Mouse (Mus musculus) heart, postnatal 0 days (tissue): ENCODE data around the gene Gimap7. TPM values are rescaled to one million over a fixed set of nuclear protein-coding genes. Genes with fewer than 3 reads are reported as not detected.

Source experiments
- ATAC-seq: fragments of 200-750 bp; cut with Nextera tagmentation; 2 replicates; pipeline ENCODE4 v1.8.0; 2017; ENCODE audit warnings: low read depth, moderate number of reproducible peaks, moderate library complexity; ENCODE audit not compliant: insufficient read depth
- DNase-seq: peaks from one replicate; pipeline ENCODE4 v3.0.0-alpha.2; 2016; ENCODE audit warnings: low spot score
- H3K27ac ChIP-seq: fragments of 300-500 bp; sonication (generic); 2 replicates; pipeline ENCODE4 v1.5.1; 2014; ENCODE audit warnings: low read depth, mild to moderate bottlenecking
- H3K27me3 ChIP-seq: fragments of 300-500 bp; sonication (generic); 2 replicates; pipeline ENCODE4 v1.6.1; 2014; ENCODE audit warnings: low read length, mixed read lengths; ENCODE audit not compliant: control insufficient read depth, insufficient read depth
- H3K36me3 ChIP-seq: fragments of 300-500 bp; sonication (generic); replicated peaks from 2 replicates; pipeline ENCODE4 v1.6.1; 2014; ENCODE audit warnings: low read length, mixed read lengths; ENCODE audit not compliant: control insufficient read depth, insufficient read depth
- H3K4me1 ChIP-seq: fragments of 300-500 bp; sonication (generic); 2 replicates; pipeline ENCODE4 v1.6.1; 2014; ENCODE audit warnings: antibody characterized with exemption; ENCODE audit not compliant: control insufficient read depth, insufficient read depth
- H3K4me2 ChIP-seq: fragments of 300-500 bp; sonication (generic); 2 replicates; pipeline ENCODE4 v1.6.1; 2014; ENCODE audit warnings: low read depth, mild to moderate bottlenecking, low read length, moderate library complexity
- H3K4me3 ChIP-seq: fragments of 300-500 bp; sonication (generic); 2 replicates; pipeline ENCODE4 v1.5.1; 2014; ENCODE audit warnings: low read depth, low read length
- H3K9ac ChIP-seq: fragments of 300-500 bp; sonication (generic); replicated peaks from 2 replicates; pipeline ENCODE4 v1.6.1; 2014; ENCODE audit warnings: low read depth, low read length, mixed read lengths
- H3K9me3 ChIP-seq: fragments of 300-500 bp; sonication (generic); replicated peaks from 2 replicates; pipeline ENCODE4 v1.6.1; 2016; ENCODE audit warnings: low read length; ENCODE audit not compliant: control insufficient read depth
- CTCF ChIP-seq: IDR thresholded peaks from 2 replicates; pipeline ENCODE4 v1.5.1; 2016; ENCODE audit warnings: antibody characterized with exemption, control low read depth, low read depth
- EP300 ChIP-seq: IDR thresholded peaks from 2 replicates; pipeline ENCODE4 v1.6.1; 2016; ENCODE audit warnings: antibody characterized with exemption, low read depth
- WGBS: fragments of 180-500 bp; shearing (Covaris S2); extraction: QIAGEN DNeasy Blood & Tissue Kit; methylation state at CpG from one replicate; pipeline ENCODE4 v1.1.7; 2014; 5-methylcytosine and 5-hydroxymethylcytosine counted together
- polyA plus RNA-seq: library from polyadenylated mRNA; unstranded; fragments of >200 nt; fragmentation: Nextera tagmentation; extraction: Ambion mirVana; gene quantifications from 2 replicates; pipeline ENCODE4 v1.2.1, GENCODE M21; 2015
- total RNA-seq: library from RNA; depleted of rRNA; stranded (reverse); fragments of >200 nt; gene quantifications from 2 replicates; pipeline ENCODE4 v1.2.3, GENCODE M21; 2014; ENCODE audit warnings: low replicate concordance

Gene Gimap7
- total and polyA plus RNA-seq, 2 experiments from 2014 or later: not detected

DNA sequence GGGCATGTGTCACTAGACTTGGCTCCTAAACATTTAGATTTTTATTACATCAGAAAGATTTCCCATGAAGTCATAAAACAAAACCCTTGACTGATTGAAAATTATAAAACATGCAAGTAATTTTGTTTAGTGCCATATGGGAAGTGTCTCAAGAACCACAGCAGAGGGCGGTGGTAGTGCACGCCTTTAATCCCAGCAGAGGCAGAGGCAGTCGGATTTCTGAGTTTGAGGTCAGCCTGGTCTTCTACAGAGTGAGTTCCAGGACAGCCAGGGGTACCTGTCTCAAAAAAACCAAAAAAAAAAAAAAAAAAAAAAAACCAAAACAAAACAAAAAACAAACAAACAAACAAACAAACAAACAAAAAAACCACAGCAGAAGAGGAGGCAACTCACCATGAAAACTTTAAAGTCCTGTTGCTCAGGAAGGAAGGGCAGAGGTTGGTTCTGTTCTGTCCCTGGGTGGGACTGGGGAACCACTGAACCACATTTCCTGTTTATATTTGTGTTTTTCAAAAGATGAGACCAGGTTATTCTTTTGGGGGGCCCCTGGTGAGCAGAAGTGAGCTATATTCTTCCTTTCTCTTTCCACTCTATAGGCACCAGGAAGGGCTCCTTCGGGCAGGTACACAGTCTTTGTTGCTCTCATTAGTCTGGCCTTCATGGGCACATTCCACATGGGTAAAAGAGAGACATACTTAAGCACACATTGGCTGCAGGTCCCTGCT, 21.4 kb upstream of the Gimap7 start:
- H3K27me3 ChIP-seq: no peaks in the 10 kb centered on the region
- no peak for DNase-seq
- H3K36me3 ChIP-seq: no peaks in the 10 kb centered on the region
- no peak overlapping the region for H3K4me3 ChIP-seq
- H3K4me1 ChIP-seq: 0 out of 2 replicates have a peak, but pooled peaks cover 10% of the 10 kb centered on the region
- H3K4me2 ChIP-seq: no peak overlapping the region
- WGBS: 77% methylated on average over 4 of the region's 4 CpGs
- no peak overlapping the region for H3K9ac ChIP-seq
- peak overlapping the region; percentile 74 for H3K27ac ChIP-seq
- no peaks in the 10 kb centered on the region for H3K9me3 ChIP-seq
- ATAC-seq: no peak
- TF ChIP-seq EP300 (no peak), CTCF (no peak)

DNA sequence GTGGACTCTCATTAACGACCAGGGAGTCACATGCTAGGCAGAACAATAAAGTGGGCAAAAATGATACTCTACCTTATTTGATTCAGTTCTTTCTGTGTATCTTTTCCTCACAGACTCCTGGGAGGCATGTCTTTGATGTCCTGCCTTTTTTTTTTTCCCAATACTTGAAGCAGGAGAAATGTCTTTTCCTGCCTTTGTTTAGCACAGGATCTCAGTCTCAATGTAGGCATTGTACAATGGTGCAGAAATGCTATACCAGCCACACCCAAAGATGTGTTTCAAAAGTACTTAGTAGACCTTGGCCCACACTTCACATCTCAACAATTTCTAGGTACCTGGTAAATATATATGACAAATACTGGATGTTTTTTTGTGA, 20.9 kb upstream of the Gimap7 start:
- Histone ChIP-seq H3K4me1 (0 out of 2 replicates have a peak, but pooled peaks cover 10% of the 10 kb centered on the region), H3K4me2 (no peak overlapping the region), H3K27ac (peak overlapping the region; percentile 74), H3K36me3 (0 out of 2 replicates have a peak, but pooled peaks cover 2% of the 10 kb centered on the region), H3K9me3 (no peaks in the 10 kb centered on the region), H3K9ac (no peak overlapping the region), H3K4me3 (no peak overlapping the region), H3K27me3 (no peaks in the 10 kb centered on the region)
- TF ChIP-seq CTCF: no peak
- peak; percentile 54; the same call in 1 of the 2 replicates for TF ChIP-seq EP300
- ATAC-seq: 0 out of 2 replicates have a peak, but pooled peaks have one; percentile 29
- 30% methylated on average over 1 of the region's 1 CpGs for WGBS
- no peak for DNase-seq

DNA sequence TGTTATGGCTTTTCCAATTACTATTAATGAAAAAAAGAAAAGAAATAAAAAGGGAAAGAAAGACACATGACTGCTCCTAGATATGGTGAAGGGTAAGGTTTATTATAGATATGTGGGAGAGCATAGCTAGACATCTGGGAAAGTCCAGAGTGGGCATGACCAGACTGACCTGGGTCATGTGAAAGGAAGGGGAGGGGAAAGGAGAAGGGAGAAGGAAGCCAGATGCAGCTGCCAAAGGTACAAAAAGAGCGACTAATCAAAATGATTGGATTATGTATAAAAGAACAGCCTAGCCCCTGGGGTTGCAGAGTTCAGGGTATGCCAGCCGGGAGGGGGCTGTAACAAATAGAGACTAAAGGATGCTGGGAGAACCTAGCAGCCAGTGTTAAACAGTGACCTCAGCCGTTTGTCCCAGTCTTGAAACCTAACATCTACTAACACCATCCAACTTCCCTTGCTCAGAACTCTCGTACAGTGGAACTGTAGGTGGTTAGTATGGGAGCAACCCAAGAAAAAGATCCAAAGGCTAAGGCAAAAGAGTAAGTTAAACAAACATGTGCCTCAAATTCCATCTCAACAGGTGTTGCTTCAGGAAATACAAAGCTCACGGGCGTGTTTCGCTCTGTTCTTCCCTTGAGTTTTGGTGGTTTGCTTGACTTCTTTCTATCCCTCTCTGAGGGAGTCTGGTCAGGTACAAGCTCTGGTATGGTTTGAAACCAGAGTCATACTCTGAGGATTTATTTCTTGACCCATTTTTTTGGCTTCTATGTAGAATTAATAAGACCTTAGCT, 20.2 kb upstream of the Gimap7 start:
- ATAC-seq (no peak), DNase-seq (no peak)
- no peak overlapping the region for H3K4me3 ChIP-seq
- no peaks in the 10 kb centered on the region for H3K27me3 ChIP-seq
- no peaks in the 10 kb centered on the region for H3K9me3 ChIP-seq
- 0 out of 2 replicates have a peak, but pooled peaks cover 3% of the 10 kb centered on the region for H3K36me3 ChIP-seq
- no peak overlapping the region for H3K9ac ChIP-seq
- TF ChIP-seq EP300 (no peak), CTCF (no peak)
- 70% methylated on average over 7 of the region's 7 CpGs for WGBS
- H3K4me1 ChIP-seq: 0 out of 2 replicates have a peak, but pooled peaks cover 10% of the 10 kb centered on the region
- H3K4me2 ChIP-seq: no peak overlapping the region
- peak overlapping the region; percentile 88 for H3K27ac ChIP-seq

DNA sequence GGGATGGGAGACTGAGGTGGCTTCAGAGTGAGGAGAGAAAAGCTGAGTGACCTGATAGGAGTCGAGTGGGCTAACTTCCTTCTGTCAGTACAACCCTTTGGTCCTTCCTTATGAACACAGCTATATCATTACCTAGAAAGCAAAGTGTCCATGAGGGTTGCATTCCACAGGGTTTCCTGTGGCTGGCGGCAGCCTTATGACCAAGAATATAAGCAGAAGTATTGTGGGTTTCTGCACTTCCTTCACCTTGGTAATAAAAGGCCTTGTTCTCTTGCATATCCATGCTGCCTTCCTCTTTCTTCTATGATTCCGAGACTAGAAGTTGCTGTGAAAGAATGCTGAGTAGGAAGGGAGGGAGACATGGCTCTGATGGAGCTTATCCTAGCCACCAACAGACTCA, 19.5 kb upstream of the Gimap7 start:
- no peak for DNase-seq
- no peak overlapping the region for H3K4me2 ChIP-seq
- no peak for ATAC-seq
- H3K9me3 ChIP-seq: no peaks in the 10 kb centered on the region
- TF ChIP-seq CTCF: no peak
- no peak for TF ChIP-seq EP300
- H3K27ac ChIP-seq: peak overlapping the region; percentile 88
- H3K9ac ChIP-seq: no peak overlapping the region
- H3K36me3 ChIP-seq: 0 out of 2 replicates have a peak, but pooled peaks cover 3% of the 10 kb centered on the region
- H3K4me3 ChIP-seq: no peak overlapping the region
- WGBS: 63% methylated on average over 3 of the region's 3 CpGs
- 0 out of 2 replicates have a peak, but pooled peaks cover 10% of the 10 kb centered on the region for H3K4me1 ChIP-seq
- H3K27me3 ChIP-seq: no peaks in the 10 kb centered on the region

DNA sequence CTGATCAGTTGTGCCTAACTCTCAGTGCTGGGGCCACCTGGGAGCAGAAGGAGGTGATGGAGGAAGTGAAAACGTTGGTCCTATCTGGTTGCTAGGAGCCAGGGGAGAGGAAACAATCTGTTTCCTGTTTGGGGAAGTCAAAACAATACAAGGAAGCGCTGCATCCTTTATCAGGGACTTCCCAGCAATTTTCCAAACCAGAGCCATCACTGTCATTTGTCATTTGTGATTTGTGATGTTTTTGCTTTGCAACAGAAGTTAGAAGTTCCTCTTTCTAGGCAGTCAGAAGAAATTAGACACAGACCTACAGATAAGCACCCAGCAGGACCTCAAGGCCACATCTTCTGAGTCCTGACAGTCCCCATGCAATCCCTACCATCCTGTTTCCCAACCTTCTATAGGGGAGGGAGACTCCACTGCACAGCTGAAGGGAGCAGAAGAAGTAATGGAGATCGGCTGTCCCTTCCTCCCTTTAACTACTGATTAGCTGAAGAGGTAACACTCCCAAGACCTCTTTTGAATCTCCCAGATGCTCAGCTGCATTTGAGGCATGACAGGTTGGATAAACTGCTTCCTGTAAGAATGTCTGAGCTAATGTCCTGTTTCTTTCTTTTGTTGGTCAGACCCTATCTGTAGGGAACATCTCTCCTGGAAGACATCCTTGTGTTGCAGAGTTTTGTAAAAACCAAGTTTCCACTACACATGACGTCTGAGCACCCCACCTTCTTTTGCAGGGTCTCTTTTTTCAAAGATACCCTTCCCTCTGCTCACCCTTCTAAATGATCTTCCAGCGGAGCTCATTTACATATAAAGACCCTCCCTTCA, 18.0 kb upstream of the Gimap7 start:
- ATAC-seq: peak; percentile 73
- Histone ChIP-seq H3K27me3 (no peaks in the 10 kb centered on the region), H3K4me1 (0 out of 2 replicates have a peak, but pooled peaks cover 10% of the 10 kb centered on the region), H3K9ac (no peak overlapping the region), H3K4me2 (no peak overlapping the region), H3K27ac (peak overlapping the region; percentile 88), H3K36me3 (0 out of 2 replicates have a peak, but pooled peaks cover 3% of the 10 kb centered on the region), H3K9me3 (no peaks in the 10 kb centered on the region), H3K4me3 (no peak overlapping the region)
- TF ChIP-seq CTCF (no peak), EP300 (peak; percentile 99)
- peak; percentile 52 for DNase-seq
- WGBS: 34% methylated on average over 5 of the region's 5 CpGs
